8 mouse cellular contexts compared by ENCODE assay signal in the genomic region with DNA sequence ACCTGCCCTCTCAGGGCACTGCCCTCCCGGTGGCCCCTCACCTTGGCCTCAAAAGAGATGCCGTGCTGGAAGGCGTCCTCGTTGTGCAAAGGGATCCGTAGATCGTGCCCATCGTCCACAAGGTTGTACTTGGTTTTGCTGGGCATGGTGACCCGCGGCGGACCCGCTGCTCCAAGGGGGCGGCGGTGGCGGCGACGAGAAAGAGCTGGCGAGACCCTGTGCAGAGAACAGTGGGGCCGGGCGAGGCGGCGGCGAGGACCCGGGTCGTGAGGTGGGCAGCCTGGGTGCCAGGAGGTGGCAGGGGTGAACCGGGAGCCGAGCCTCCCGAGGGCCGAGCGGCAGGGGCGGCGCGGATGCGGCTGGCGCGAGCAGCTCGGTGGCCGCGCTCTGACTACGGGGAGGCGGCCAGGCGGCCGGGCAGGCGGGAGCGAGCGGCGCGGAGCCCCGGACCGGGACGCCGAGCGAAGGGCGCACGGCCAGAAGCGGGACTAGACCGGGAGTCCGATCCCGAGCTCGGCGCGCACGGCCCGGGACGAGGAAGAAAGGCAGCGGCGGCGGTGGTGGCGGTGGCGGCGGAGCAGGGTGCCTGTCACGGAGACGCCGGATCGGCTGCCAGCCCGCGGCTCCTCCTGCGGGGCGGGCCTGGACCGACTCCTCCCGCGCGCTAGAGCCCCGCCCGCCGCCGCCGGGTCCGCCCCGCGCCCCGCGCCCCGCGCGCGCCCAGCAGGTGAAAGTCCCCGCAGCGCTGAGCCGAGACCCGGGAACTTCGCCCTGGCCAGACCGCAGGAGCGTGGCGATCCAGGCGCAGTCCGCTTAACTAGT. TPM values are rescaled to one million over a fixed set of nuclear protein-coding genes. Genes with fewer than 3 reads are reported as not detected.
DNase-seq lines count a peak whose midpoint lies in the region; ATAC-seq and TF ChIP-seq lines count a peak whose summit lies in the region.

Gene Nos1ap (minus strand): TSS at position 643 of the 822 bp plus-strand sequence.

- TF ChIP-seq POLR2A in olfactory bulb, adult 2 months (IDR thresholded peaks at IDR 0.05; ENCODE audit: insufficient read depth, low read depth, low read length) = peak; percentile 63; the same call in 1 of the 2 replicates

- H3K27ac ChIP-seq in hindbrain, embryonic 12.5 days = 0 out of 2 replicates have a peak within 1 kb of the TSS, but pooled peaks have one; percentile 45
- peak within 1 kb of the TSS; percentile 29; the same call in 1 of the 2 replicates for H3K27ac ChIP-seq in lung, embryonic 16.5 days (ENCODE audit: low read length)
- peak within 1 kb of the TSS; percentile 48; the same call in 1 of the 2 replicates for H3K27ac ChIP-seq in olfactory bulb, adult 2 months (ENCODE audit: insufficient read depth, low read depth, low read length)

- peak within 1 kb of the TSS; percentile 87 for H3K4me3 ChIP-seq in hindbrain, embryonic 12.5 days
- peak within 1 kb of the TSS; percentile 89 for H3K4me3 ChIP-seq in lung, embryonic 16.5 days (ENCODE audit: low read length)
- H3K4me3 ChIP-seq in olfactory bulb, adult 2 months (ENCODE audit: insufficient read depth, low read depth, low read length) = peak within 1 kb of the TSS; percentile 90

- no peaks in the 10 kb centered on the region for H3K9me3 ChIP-seq in hindbrain, embryonic 12.5 days (replicated peaks)
- H3K9me3 ChIP-seq in lung, embryonic 16.5 days (ENCODE audit: control insufficient read depth, low read length) = 0 out of 2 replicates have a peak, but pooled peaks cover 5% of the 10 kb centered on the region

- WGBS in hindbrain, embryonic 12.5 days = under 1% methylated on average over 77 of the region's 106 CpGs
- under 1% methylated on average over 60 of the region's 106 CpGs for WGBS in lung, embryonic 16.5 days
- WGBS in olfactory bulb, adult 2 months = under 1% methylated on average over 93 of the region's 106 CpGs

- peak; percentile 86 for DNase-seq in Muller cell, postnatal 12 days (ENCODE audit: inconsistent ontology term)
- DNase-seq in cerebellum, postnatal 25 days = peak; percentile 92 to 93
- DNase-seq in frontal cortex, postnatal 25 days (ENCODE audit: low spot score in 2 of 2) = peak; percentile 62 to 79
- DNase-seq in layer of hippocampus, postnatal 14 days (ENCODE audit: low spot score in 2 of 2) = peak; percentile 82 to 85
- DNase-seq in thymus, adult 18-20 months = peak; percentile 26 to 40

- TF ChIP-seq CTCF in olfactory bulb, adult 2 months (IDR thresholded peaks at IDR 0.05; ENCODE audit: insufficient read depth, low read depth, low read length) = no peak

- H3K4me1 ChIP-seq in hindbrain, embryonic 12.5 days = peaks cover 13% of the 10 kb centered on the region
- peaks cover 8% of the 10 kb centered on the region for H3K4me1 ChIP-seq in lung, embryonic 16.5 days (replicated peaks; ENCODE audit: control insufficient read depth, insufficient read depth, low read length)
- H3K4me1 ChIP-seq in olfactory bulb, adult 2 months (ENCODE audit: control insufficient read depth, insufficient read depth, low read length) = peaks cover 7% of the 10 kb centered on the region

- peak; percentile 91 for ATAC-seq in hindbrain, embryonic 12.5 days (ENCODE audit: low FRiP score)
- ATAC-seq in lung, embryonic 16.5 days (ENCODE audit: low read depth) = peak; percentile 96

- peak within 1 kb of the TSS; percentile 97 for H3K4me2 ChIP-seq in hindbrain, embryonic 12.5 days (replicated peaks)
- H3K4me2 ChIP-seq in lung, embryonic 16.5 days (ENCODE audit: low read depth, low read length) = peak within 1 kb of the TSS; percentile 93

- H3K36me3 ChIP-seq in hindbrain, embryonic 12.5 days = 0 out of 2 replicates have a peak, but pooled peaks cover 5% of the 10 kb centered on the region
- H3K36me3 ChIP-seq in lung, embryonic 16.5 days (ENCODE audit: control insufficient read depth, insufficient read depth, low read length) = peaks cover 7% of the 10 kb centered on the region

- H3K9ac ChIP-seq in hindbrain, embryonic 12.5 days = peak within 1 kb of the TSS; percentile 86
- peak within 1 kb of the TSS; percentile 87 for H3K9ac ChIP-seq in lung, embryonic 16.5 days (ENCODE audit: low read length)

- peaks cover 11% of the 10 kb centered on the region for H3K27me3 ChIP-seq in hindbrain, embryonic 12.5 days
- H3K27me3 ChIP-seq in lung, embryonic 16.5 days (ENCODE audit: control insufficient read depth, insufficient read depth, low read depth, low read length) = no peaks in the 10 kb centered on the region

RNA-seq across cellular contexts. Expression of gene Nos1ap, which starts in this region (rescaled TPM):
- 15.5 and 22.7 TPM in 2 replicates for polyA plus RNA-seq in hindbrain, embryonic 12.5 days (2016; fragmentation: Nextera tagmentation; extraction: Ambion mirVana)
- 100 to 1,000 TPM; 127 to 160 TPM for total RNA-seq in layer of hippocampus, postnatal 14 days (2021)
- 7.1 and 8.8 TPM in 2 replicates for polyA plus RNA-seq in lung, embryonic 16.5 days (2015; fragmentation: Nextera tagmentation; extraction: Ambion mirVana)
- not detected in 2 replicates for polyA plus RNA-seq in olfactory bulb, adult 2 months (2012; ENCODE audit: insufficient read depth, insufficient read length, low replicate concordance, missing spikeins)

Comparison
In these comparisons a context has a peak if more than half of its experiments do, and no peak if none do; other contexts are left out.
1. Peak in every context shown above with its lines: DNase-seq, ATAC-seq, H3K4me3 ChIP-seq and H3K27ac ChIP-seq.
2. DNase-seq: peak in every context shown above with its lines; median percentile 92 in cerebellum, postnatal 25 days; 86 in Muller cell, postnatal 12 days; 84 in layer of hippocampus, postnatal 14 days; 70 in frontal cortex, postnatal 25 days; 33 in thymus, adult 18-20 months.